Mouse (Mus musculus) hindbrain, embryonic 15.5 days (tissue): ENCODE data around the gene Igfbp7. TPM values are rescaled to one million over a fixed set of nuclear protein-coding genes. Genes with fewer than 3 reads are reported as not detected.

Source experiments
- ATAC-seq: fragments of 200-750 bp; cut with Nextera tagmentation; 2 replicates; pipeline ENCODE4 v1.8.0; 2017; ENCODE audit warnings: low read depth, moderate number of reproducible peaks, moderate TSS enrichment; ENCODE audit not compliant: low FRiP score
- H3K27ac ChIP-seq: fragments of 300-500 bp; sonication (generic); replicated peaks from 2 replicates; pipeline ENCODE4 v1.5.1; 2015; ENCODE audit warnings: mild to moderate bottlenecking, inconsistent platforms
- H3K27me3 ChIP-seq: fragments of 300-500 bp; sonication (generic); 2 replicates; pipeline ENCODE4 v1.6.1; 2015; ENCODE audit warnings: control low read depth, inconsistent platforms
- H3K36me3 ChIP-seq: fragments of 300-500 bp; sonication (generic); 2 replicates; pipeline ENCODE4 v1.6.1; 2015; ENCODE audit warnings: control low read depth, inconsistent platforms
- H3K4me1 ChIP-seq: fragments of 300-500 bp; sonication (generic); replicated peaks from 2 replicates; pipeline ENCODE4 v1.6.1; 2015; ENCODE audit warnings: control low read depth, inconsistent platforms
- H3K4me2 ChIP-seq: fragments of 300-500 bp; sonication (generic); 2 replicates; pipeline ENCODE4 v1.6.1; 2015; ENCODE audit warnings: moderate library complexity, mild to moderate bottlenecking, inconsistent platforms
- H3K4me3 ChIP-seq: fragments of 300-500 bp; sonication (generic); 2 replicates; pipeline ENCODE4 v1.5.1; 2015; ENCODE audit warnings: mild to moderate bottlenecking, inconsistent platforms
- H3K9ac ChIP-seq: fragments of 300-500 bp; sonication (generic); 2 replicates; pipeline ENCODE4 v1.6.1; 2015; ENCODE audit warnings: inconsistent platforms
- H3K9me3 ChIP-seq: fragments of 300-500 bp; sonication (generic); 2 replicates; pipeline ENCODE4 v1.6.1; 2016; ENCODE audit warnings: control low read depth, inconsistent platforms
- WGBS: fragments of 180-500 bp; shearing (Covaris S2); methylation state at CpG from one replicate; pipeline ENCODE4 v1.1.7; 2015; 5-methylcytosine and 5-hydroxymethylcytosine counted together
- polyA plus RNA-seq: library from polyadenylated mRNA; unstranded; fragments of >200 nt; fragmentation: Nextera tagmentation; extraction: Ambion mirVana; gene quantifications from 2 replicates; pipeline ENCODE4 v1.2.1, GENCODE M21; 2015

Igfbp7 gene
- polyA plus RNA-seq, 1 experiment from 2014 or later, result 72.6 TPM

GRCm38 (mm10) chr5:77402901-77403300, 4.9 kb downstream of the Igfbp7 start:
- H3K4me2 ChIP-seq, result no peak overlapping the region
- no peak overlapping the region for H3K4me3 ChIP-seq
- H3K4me1 ChIP-seq, result peaks cover 6% of the 10 kb centered on the region
- H3K9ac ChIP-seq, result no peak overlapping the region
- no peaks in the 10 kb centered on the region for H3K36me3 ChIP-seq
- no peak for ATAC-seq
- no peak overlapping the region for H3K27ac ChIP-seq
- 86% methylated on average over 5 of the region's 5 CpGs for WGBS
- H3K27me3 ChIP-seq, result peaks cover 6% of the 10 kb centered on the region
- no peaks in the 10 kb centered on the region for H3K9me3 ChIP-seq

GRCm38 (mm10) chr5:77402137-77402536, 5.7 kb downstream of the Igfbp7 start:
- Histone ChIP-seq H3K4me3 (no peak overlapping the region), H3K4me1 (0 out of 2 replicates have a peak, but pooled peaks cover under 1% of the 10 kb centered on the region)
- WGBS, result 63% methylated on average over 5 of the region's 5 CpGs

GRCm38 (mm10) chr5:77400823-77401222, 7.0 kb downstream of the Igfbp7 start:
- H3K27ac ChIP-seq, result no peak overlapping the region
- ATAC-seq, result no peak
- no peak overlapping the region for H3K4me3 ChIP-seq
- H3K4me2 ChIP-seq, result no peak overlapping the region
- 67% methylated on average over 6 of the region's 6 CpGs for WGBS
- no peaks in the 10 kb centered on the region for H3K4me1 ChIP-seq
- no peaks in the 10 kb centered on the region for H3K9me3 ChIP-seq
- no peaks in the 10 kb centered on the region for H3K27me3 ChIP-seq
- no peaks in the 10 kb centered on the region for H3K36me3 ChIP-seq
- H3K9ac ChIP-seq, result no peak overlapping the region

More at GRCm38 (mm10) chr5:77402137-77402536, 5.7 kb downstream of the Igfbp7 start:
- Histone ChIP-seq H3K27ac (no peak overlapping the region), H3K9me3 (no peaks in the 10 kb centered on the region), H3K9ac (no peak overlapping the region), H3K27me3 (peaks cover 6% of the 10 kb centered on the region), H3K4me2 (no peak overlapping the region), H3K36me3 (no peaks in the 10 kb centered on the region)
- ATAC-seq, result no peak

GRCm38 (mm10) chr5:77400151-77400550, 7.7 kb downstream of the Igfbp7 start:
- no peaks in the 10 kb centered on the region for H3K9me3 ChIP-seq
- H3K4me2 ChIP-seq, result no peak overlapping the region
- H3K4me3 ChIP-seq, result no peak overlapping the region
- H3K36me3 ChIP-seq, result no peaks in the 10 kb centered on the region
- WGBS, result 84% methylated on average over 7 of the region's 7 CpGs
- no peak for ATAC-seq
- no peaks in the 10 kb centered on the region for H3K27me3 ChIP-seq
- H3K27ac ChIP-seq, result no peak overlapping the region
- H3K4me1 ChIP-seq, result no peaks in the 10 kb centered on the region
- H3K9ac ChIP-seq, result no peak overlapping the region

GRCm38 (mm10) chr5:77399076-77399475, 8.8 kb downstream of the Igfbp7 start:
- no peaks in the 10 kb centered on the region for H3K36me3 ChIP-seq
- 54% methylated on average over 4 of the region's 4 CpGs for WGBS
- H3K9me3 ChIP-seq, result no peaks in the 10 kb centered on the region
- no peak for ATAC-seq
- H3K27me3 ChIP-seq, result no peaks in the 10 kb centered on the region
- H3K4me3 ChIP-seq, result no peak overlapping the region
- H3K9ac ChIP-seq, result no peak overlapping the region
- no peak overlapping the region for H3K27ac ChIP-seq
- H3K4me2 ChIP-seq, result no peak overlapping the region
- peaks cover 3% of the 10 kb centered on the region for H3K4me1 ChIP-seq

GRCm38 (mm10) chr5:77398285-77399057, 9.4 kb downstream of the Igfbp7 start:
- Histone ChIP-seq H3K27me3 (no peaks in the 10 kb centered on the region), H3K9me3 (no peaks in the 10 kb centered on the region), H3K4me3 (no peak overlapping the region), H3K9ac (no peak overlapping the region), H3K27ac (no peak overlapping the region), H3K4me2 (no peak overlapping the region), H3K36me3 (no peaks in the 10 kb centered on the region), H3K4me1 (peaks cover 7% of the 10 kb centered on the region)
- no peak for ATAC-seq
- WGBS, result 65% methylated on average over 14 of the region's 14 CpGs

- 36% methylated on average over 9 of the region's 9 CpGs for WGBS
Observed at GRCm38 (mm10) chr5:77393990-77394618, 13.7 kb downstream of the Igfbp7 start.

GRCm38 (mm10) chr5:77393094-77393619, 14.7 kb downstream of the Igfbp7 start:
- WGBS, result 85% methylated on average over 10 of the region's 10 CpGs
- Histone ChIP-seq H3K27me3 (no peaks in the 10 kb centered on the region), H3K4me2 (no peak overlapping the region), H3K9ac (no peak overlapping the region), H3K36me3 (no peaks in the 10 kb centered on the region), H3K4me1 (peaks cover 7% of the 10 kb centered on the region), H3K9me3 (no peaks in the 10 kb centered on the region), H3K27ac (no peak overlapping the region), H3K4me3 (no peak overlapping the region)
- ATAC-seq, result no peak

More at GRCm38 (mm10) chr5:77393990-77394618, 13.7 kb downstream of the Igfbp7 start:
- H3K27ac ChIP-seq, result no peak overlapping the region
- ATAC-seq, result peak; percentile 62; the same call in 1 of the 2 replicates
- no peaks in the 10 kb centered on the region for H3K9me3 ChIP-seq
- no peaks in the 10 kb centered on the region for H3K27me3 ChIP-seq
- H3K9ac ChIP-seq, result no peak overlapping the region
- peaks cover 7% of the 10 kb centered on the region for H3K4me1 ChIP-seq
- no peak overlapping the region for H3K4me3 ChIP-seq
- H3K36me3 ChIP-seq, result no peaks in the 10 kb centered on the region
- no peak overlapping the region for H3K4me2 ChIP-seq

GRCm38 (mm10) chr5:77390272-77390671, 17.6 kb downstream of the Igfbp7 start:
- Histone ChIP-seq H3K4me3 (no peak overlapping the region), H3K27me3 (no peaks in the 10 kb centered on the region), H3K9me3 (no peaks in the 10 kb centered on the region), H3K27ac (no peak overlapping the region), H3K9ac (no peak overlapping the region), H3K4me1 (peaks cover 7% of the 10 kb centered on the region), H3K4me2 (no peak overlapping the region), H3K36me3 (no peaks in the 10 kb centered on the region)
- ATAC-seq, result no peak
- WGBS, result 83% methylated on average over 2 of the region's 2 CpGs

- H3K9me3 ChIP-seq, result no peaks in the 10 kb centered on the region
- WGBS, result 88% methylated on average over 6 of the region's 6 CpGs
- H3K4me2 ChIP-seq, result no peak overlapping the region
- H3K36me3 ChIP-seq, result no peaks in the 10 kb centered on the region
- H3K9ac ChIP-seq, result no peak overlapping the region
- no peak overlapping the region for H3K27ac ChIP-seq
- H3K4me3 ChIP-seq, result no peak overlapping the region
- no peaks in the 10 kb centered on the region for H3K27me3 ChIP-seq
- no peak for ATAC-seq
- H3K4me1 ChIP-seq, result no peaks in the 10 kb centered on the region
Observed at GRCm38 (mm10) chr5:77388359-77388758, 19.5 kb downstream of the Igfbp7 start.

- H3K4me3 ChIP-seq, result no peak overlapping the region
- H3K9me3 ChIP-seq, result no peaks in the 10 kb centered on the region
- no peak overlapping the region for H3K9ac ChIP-seq
- no peak for ATAC-seq
- H3K4me2 ChIP-seq, result no peak overlapping the region
- H3K4me1 ChIP-seq, result no peaks in the 10 kb centered on the region
- H3K27ac ChIP-seq, result no peak overlapping the region
- H3K27me3 ChIP-seq, result no peaks in the 10 kb centered on the region
- H3K36me3 ChIP-seq, result no peaks in the 10 kb centered on the region
- WGBS, result 87% methylated on average over 8 of the region's 8 CpGs
Observed at GRCm38 (mm10) chr5:77387414-77387704, 20.5 kb downstream of the Igfbp7 start.

GRCm38 (mm10) chr5:77386596-77387413, 21.0 kb downstream of the Igfbp7 start:
- no peaks in the 10 kb centered on the region for H3K9me3 ChIP-seq
- H3K4me3 ChIP-seq, result no peak overlapping the region
- WGBS, result 79% methylated on average over 10 of the region's 10 CpGs
- H3K9ac ChIP-seq, result no peak overlapping the region
- no peak overlapping the region for H3K4me2 ChIP-seq
- no peak for ATAC-seq
- H3K27me3 ChIP-seq, result no peaks in the 10 kb centered on the region
- no peaks in the 10 kb centered on the region for H3K36me3 ChIP-seq
- no peak overlapping the region for H3K27ac ChIP-seq
- H3K4me1 ChIP-seq, result no peaks in the 10 kb centered on the region
